Mouse (Mus musculus): Measurements from ENCODE around the gene Mpp2.

Gene Mpp2

DNA sequence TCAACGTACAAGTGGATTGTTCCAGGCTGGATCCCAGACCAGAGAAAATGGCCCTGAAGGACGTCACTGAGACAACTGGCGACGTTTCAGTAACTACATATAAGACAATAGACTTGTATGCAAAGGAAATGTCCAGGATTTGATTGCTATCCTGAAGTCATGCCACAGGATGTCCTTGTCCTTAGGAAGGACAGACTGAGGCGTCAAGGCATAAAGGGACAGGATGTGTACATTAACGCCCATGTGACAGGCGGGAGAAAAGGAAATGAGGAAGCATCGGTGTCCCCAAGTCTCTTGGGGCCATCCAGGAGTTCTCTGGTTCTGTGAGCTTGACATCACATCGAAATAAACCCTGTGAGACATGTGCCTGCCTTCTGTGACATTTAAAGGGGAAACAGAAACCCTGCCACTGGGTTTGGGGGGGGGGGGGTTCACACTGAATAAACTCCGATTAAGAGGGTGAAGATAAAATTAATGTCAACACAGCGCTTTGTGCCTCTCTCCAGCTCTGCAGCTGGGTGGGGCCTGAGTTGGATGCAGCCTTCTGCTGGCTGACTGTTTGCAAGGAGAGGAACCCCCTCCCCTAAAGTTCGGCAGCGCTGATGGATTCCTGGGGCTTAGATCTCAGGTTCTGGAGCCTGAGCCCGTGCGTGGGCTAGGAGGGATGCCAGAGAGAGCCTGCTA, 79.2 kb downstream of the Mpp2 start:
- no peak for DNase-seq (ENCODE audit: low spot score)

DNA sequence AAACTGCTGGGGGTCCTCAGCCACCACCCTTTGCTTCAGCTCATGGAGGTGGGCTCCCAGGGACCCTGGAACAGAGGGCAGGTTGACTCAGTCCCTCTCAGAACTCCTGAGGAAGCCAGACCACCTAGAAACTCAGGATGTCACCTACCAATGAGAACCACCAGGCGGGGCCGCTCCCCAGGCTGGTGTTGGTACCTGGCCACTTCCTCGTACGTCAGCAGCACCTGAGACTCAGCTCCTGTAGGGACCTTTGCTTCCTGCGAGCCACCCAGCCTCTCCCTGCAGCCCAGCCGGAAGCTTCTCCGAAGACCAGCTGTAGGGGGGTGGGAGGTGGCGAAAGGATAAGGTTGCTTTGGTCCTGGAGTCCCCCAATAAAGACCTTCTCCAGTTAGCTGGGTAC, 79.9 kb downstream of the Mpp2 start:
- DNase-seq (ENCODE audit: low spot score): no peak
